In the genomic region with DNA sequence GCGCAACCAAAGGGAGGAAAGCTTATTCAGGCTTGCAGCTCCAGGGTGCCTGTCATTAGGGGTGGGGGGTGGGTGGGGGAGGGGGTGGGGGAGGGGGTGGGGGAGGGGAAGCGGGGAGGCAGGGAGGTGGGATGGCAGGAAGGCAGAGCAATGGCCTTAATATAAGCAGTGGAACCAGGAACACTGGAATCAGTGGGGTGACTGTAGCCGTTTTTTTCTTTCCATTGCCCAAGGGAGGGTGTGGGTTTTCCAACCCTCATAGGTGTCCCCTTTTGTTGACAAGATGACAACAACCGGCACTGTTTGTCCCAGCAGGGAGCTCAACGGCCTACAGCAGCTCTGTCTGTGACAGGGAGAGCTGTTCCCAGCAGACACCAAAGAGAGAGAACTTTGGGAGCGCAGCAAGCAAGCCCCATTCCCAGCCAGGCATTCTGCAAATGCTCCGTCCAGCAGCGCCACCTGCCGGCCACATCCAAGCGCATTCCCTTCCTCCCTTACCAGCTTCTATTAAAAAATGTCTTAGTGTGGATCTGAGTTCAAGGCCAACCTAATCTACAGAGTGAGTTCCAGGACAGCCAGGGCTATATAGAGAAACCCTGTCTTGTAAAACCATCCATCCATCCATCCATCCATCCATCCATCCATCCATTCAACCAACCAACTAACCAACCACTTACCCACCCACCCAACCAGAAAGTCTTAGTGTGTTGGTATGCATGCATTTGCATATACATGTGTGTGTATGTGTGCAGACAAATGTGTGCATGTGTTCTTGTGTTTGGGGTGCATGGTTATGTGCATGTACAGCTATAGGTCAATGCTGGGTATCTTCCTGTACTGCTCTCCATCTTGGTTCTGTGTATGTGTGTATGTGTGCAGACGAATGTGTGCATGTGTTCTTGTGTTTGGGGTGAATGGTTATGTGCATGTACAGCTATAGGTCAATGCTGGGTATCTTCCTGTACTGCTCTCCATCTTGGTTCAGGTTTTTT, we compare ENCODE assay signal across 9 mouse cellular contexts. TPM values are rescaled to one million over a fixed set of nuclear protein-coding genes. Genes with fewer than 3 reads are reported as not detected.
DNase-seq lines count a peak whose midpoint lies in the region; ATAC-seq lines count a peak whose summit lies in the region.
"Had no signal": no experiment of that assay in that cellular context is flagged by ENCODE, and none has a peak within 500 bp of the region (broad histone marks: within the 10 kb centered on the region; RNA-seq: fewer than 3 reads in every experiment).

No protein-coding gene starts in this region.

- H3K27me3 ChIP-seq in heart, embryonic 14.5 days (ENCODE audit: control insufficient read depth, insufficient read depth, low read length), result no peaks in the 10 kb centered on the region
- no peaks in the 10 kb centered on the region for H3K27me3 ChIP-seq in liver, embryonic 12.5 days (replicated peaks)
- H3K27me3 ChIP-seq in neural tube, embryonic 11.5 days (ENCODE audit: control insufficient read depth, insufficient read depth, low read length), result no peaks in the 10 kb centered on the region
- no peaks in the 10 kb centered on the region for H3K27me3 ChIP-seq in stomach, embryonic 16.5 days (ENCODE audit: control insufficient read depth, insufficient read depth, low read length)

- H3K4me3 ChIP-seq in heart, embryonic 14.5 days (ENCODE audit: control insufficient read depth in 1 of 2, insufficient read depth in 1 of 2, low read depth in 1 of 2, low read length in 2 of 2), result no peak overlapping the region
- no peak overlapping the region for H3K4me3 ChIP-seq in liver, embryonic 12.5 days
- no peak overlapping the region for H3K4me3 ChIP-seq in neural tube, embryonic 11.5 days (ENCODE audit: low read depth, low read length)
- H3K4me3 ChIP-seq in stomach, embryonic 16.5 days (replicated peaks; ENCODE audit: low read length), result no peak overlapping the region
- H3K4me3 ChIP-seq: erythroblast, embryonic 14.5 days had no signal

- peak; percentile 68; the same call in 1 of the 2 replicates for ATAC-seq in heart, embryonic 14.5 days (ENCODE audit: insufficient number of reproducible peaks, insufficient read depth, low FRiP score, low read depth)
- peak; percentile 37; the same call in 1 of the 2 replicates for ATAC-seq in liver, embryonic 12.5 days
- ATAC-seq in neural tube, embryonic 11.5 days (ENCODE audit: insufficient read depth, low FRiP score, low TSS enrichment), result peak; percentile 68
- no peak; the same call in 1 of the 2 replicates for ATAC-seq in stomach, embryonic 16.5 days (ENCODE audit: insufficient read depth, low FRiP score)

- no peaks in the 10 kb centered on the region for H3K36me3 ChIP-seq in heart, embryonic 14.5 days (ENCODE audit: control insufficient read depth, insufficient read depth, low read length)
- no peaks in the 10 kb centered on the region for H3K36me3 ChIP-seq in liver, embryonic 12.5 days
- H3K36me3 ChIP-seq in neural tube, embryonic 11.5 days (ENCODE audit: control insufficient read depth, insufficient read depth, low read length), result no peaks in the 10 kb centered on the region
- H3K36me3 ChIP-seq in stomach, embryonic 16.5 days (ENCODE audit: control insufficient read depth, insufficient read depth, low read length), result no peaks in the 10 kb centered on the region

- 8% methylated on average over 10 of the region's 11 CpGs for WGBS in heart, embryonic 14.5 days
- WGBS in liver, embryonic 12.5 days (ENCODE audit: insufficient replicate concordance), result 12% methylated on average over 11 of the region's 11 CpGs
- 13% methylated on average over 10 of the region's 11 CpGs for WGBS in neural tube, embryonic 11.5 days
- 12% methylated on average over 11 of the region's 11 CpGs for WGBS in stomach, embryonic 16.5 days

- peak overlapping the region; percentile 39; the same call in 1 of the 2 replicates for H3K4me2 ChIP-seq in heart, embryonic 14.5 days (ENCODE audit: low read length)
- H3K4me2 ChIP-seq in liver, embryonic 12.5 days, result no peak overlapping the region
- H3K4me2 ChIP-seq in neural tube, embryonic 11.5 days (ENCODE audit: low read depth), result no peak overlapping the region
- H3K4me2 ChIP-seq in stomach, embryonic 16.5 days (ENCODE audit: low read depth, low read length), result no peak overlapping the region

- peaks cover 0 to 2% of the 10 kb centered on the region in 2 experiments; a peak in 1 of 4 replicates for H3K4me1 ChIP-seq in heart, embryonic 14.5 days (ENCODE audit: control insufficient read depth in 2 of 2, insufficient read depth in 2 of 2, low read length in 2 of 2)
- peaks cover 13% of the 10 kb centered on the region for H3K4me1 ChIP-seq in liver, embryonic 12.5 days
- H3K4me1 ChIP-seq in neural tube, embryonic 11.5 days (ENCODE audit: control insufficient read depth, insufficient read depth, low read length), result no peaks in the 10 kb centered on the region
- no peaks in the 10 kb centered on the region for H3K4me1 ChIP-seq in stomach, embryonic 16.5 days (ENCODE audit: control insufficient read depth, insufficient read depth, low read length)

- no peak overlapping the region for H3K27ac ChIP-seq in heart, embryonic 14.5 days (replicated peaks in 1 of 2; ENCODE audit: control insufficient read depth in 1 of 2, insufficient read depth in 1 of 2, low read depth in 2 of 2, low read length in 2 of 2)
- no peak overlapping the region for H3K27ac ChIP-seq in liver, embryonic 12.5 days
- no peak overlapping the region for H3K27ac ChIP-seq in neural tube, embryonic 11.5 days (ENCODE audit: low read depth, low read length)
- H3K27ac ChIP-seq in stomach, embryonic 16.5 days (ENCODE audit: low read length), result no peak overlapping the region

- H3K9ac ChIP-seq in heart, embryonic 14.5 days (ENCODE audit: low read length), result no peak overlapping the region
- no peak overlapping the region for H3K9ac ChIP-seq in liver, embryonic 12.5 days
- H3K9ac ChIP-seq in neural tube, embryonic 11.5 days (ENCODE audit: low read length), result no peak overlapping the region
- H3K9ac ChIP-seq in stomach, embryonic 16.5 days (ENCODE audit: low read length), result peak overlapping the region; percentile 40; the same call in 1 of the 2 replicates

- 0 out of 2 replicates have a peak, but pooled peaks cover 2% of the 10 kb centered on the region for H3K9me3 ChIP-seq in heart, embryonic 14.5 days (ENCODE audit: control insufficient read depth, low read length)
- H3K9me3 ChIP-seq in liver, embryonic 12.5 days (replicated peaks), result no peaks in the 10 kb centered on the region
- no peaks in the 10 kb centered on the region for H3K9me3 ChIP-seq in neural tube, embryonic 11.5 days (ENCODE audit: control insufficient read depth, low read length)
- H3K9me3 ChIP-seq in stomach, embryonic 16.5 days (replicated peaks; ENCODE audit: control insufficient read depth, low read length), result no peaks in the 10 kb centered on the region

- peak; percentile 90 for DNase-seq in CD4-positive, CD25-positive, alpha-beta regulatory T cell, adult 2 months (ENCODE audit: low read depth, low spot score)
- peak; percentile 36 for DNase-seq in brain, embryonic 18.5 days (ENCODE audit: low read depth, low spot score)
- DNase-seq in fibroblast of lung, adult 2 months (ENCODE audit: low read depth), result peak; percentile 42
- DNase-seq in kidney, postnatal 10 days, result peak; percentile 95
- DNase-seq in neural tube, embryonic 11.5 days (ENCODE audit: low spot score), result peak; percentile 89

RNA-seq across cellular contexts. Expression of gene Cd70, which starts 17.5 kb away (rescaled TPM):
- polyA plus RNA-seq in heart, embryonic 14.5 days (2014; fragmentation: Nextera tagmentation; extraction: Ambion mirVana), result not detected in 2 replicates
- polyA plus RNA-seq in liver, embryonic 12.5 days (2016; fragmentation: Nextera tagmentation; extraction: Ambion mirVana), result not detected in 2 replicates
- 0.28 TPM in 1 of 2 replicates, not detected in the other for polyA plus RNA-seq in neural tube, embryonic 11.5 days (2014; fragmentation: Nextera tagmentation; extraction: Ambion mirVana)
- 0.17 TPM in 1 of 2 replicates, not detected in the other for polyA plus RNA-seq in stomach, embryonic 16.5 days (2015; fragmentation: Nextera tagmentation; extraction: Ambion mirVana)
- polyA plus RNA-seq: erythroblast, embryonic 14.5 days had no signal

RNA-seq across cellular contexts. Expression of gene Tnfsf14, which starts 26.9 kb away (rescaled TPM):
- polyA plus RNA-seq in heart, embryonic 14.5 days (2014; fragmentation: Nextera tagmentation; extraction: Ambion mirVana), result not detected in 2 replicates
- polyA plus RNA-seq in liver, embryonic 12.5 days (2016; fragmentation: Nextera tagmentation; extraction: Ambion mirVana), result 1.6 and 1.7 TPM in 2 replicates
- 0.28 TPM in 1 of 2 replicates, not detected in the other for polyA plus RNA-seq in neural tube, embryonic 11.5 days (2014; fragmentation: Nextera tagmentation; extraction: Ambion mirVana)
- polyA plus RNA-seq in stomach, embryonic 16.5 days (2015; fragmentation: Nextera tagmentation; extraction: Ambion mirVana), result 0.31 and 0.53 TPM in 2 replicates

Comparison
In these comparisons a context has a peak if more than half of its experiments do, and no peak if none do; other contexts are left out.
1. DNase-seq: peak in every context shown above with its lines; median percentile 95 in kidney, postnatal 10 days; 90 in CD4-positive, CD25-positive, alpha-beta regulatory T cell, adult 2 months; 89 in neural tube, embryonic 11.5 days; 42 in fibroblast of lung, adult 2 months; 36 in brain, embryonic 18.5 days.